ENCODE assay signal across 8 mouse cellular contexts in genomic region chr12:3870859-3871462, GRCm38 (mm10).
DNase-seq lines count a peak whose midpoint lies in the region; ATAC-seq and TF ChIP-seq lines count a peak whose summit lies in the region.

No protein-coding gene starts in this region.

- peak; percentile 59 for ATAC-seq in hindbrain, embryonic 15.5 days (ENCODE audit: low FRiP score, low read depth)
- ATAC-seq in stomach, embryonic 14.5 days (ENCODE audit: insufficient number of reproducible peaks, insufficient read depth, low FRiP score, low read depth) = peak; percentile 71

- no peak overlapping the region for H3K9ac ChIP-seq in hindbrain, embryonic 15.5 days
- no peak overlapping the region for H3K9ac ChIP-seq in stomach, embryonic 14.5 days (replicated peaks; ENCODE audit: low read depth, low read length)

- peak overlapping the region; percentile 74 for H3K27ac ChIP-seq in layer of hippocampus, adult 2 months
- H3K27ac ChIP-seq in hindbrain, embryonic 15.5 days (replicated peaks) = peak overlapping the region; percentile 64
- peak overlapping the region; percentile 74; the same call in 1 of the 2 replicates for H3K27ac ChIP-seq in stomach, embryonic 14.5 days (ENCODE audit: low read length)

- 10% methylated on average over 18 of the region's 19 CpGs for WGBS in hindbrain, embryonic 15.5 days
- 17% methylated on average over 19 of the region's 19 CpGs for WGBS in stomach, embryonic 14.5 days

- H3K36me3 ChIP-seq in hindbrain, embryonic 15.5 days = peaks cover 22% of the 10 kb centered on the region
- H3K36me3 ChIP-seq in megakaryocyte, embryonic 14.5 days (replicated peaks; ENCODE audit: low read length) = peaks cover 84% of the 10 kb centered on the region
- H3K36me3 ChIP-seq in stomach, embryonic 14.5 days (ENCODE audit: control insufficient read depth, insufficient read depth, low read length) = peaks cover 52% of the 10 kb centered on the region

- no peaks in the 10 kb centered on the region for H3K9me3 ChIP-seq in hindbrain, embryonic 15.5 days
- no peaks in the 10 kb centered on the region for H3K9me3 ChIP-seq in megakaryocyte, embryonic 14.5 days
- no peaks in the 10 kb centered on the region for H3K9me3 ChIP-seq in stomach, embryonic 14.5 days (ENCODE audit: control insufficient read depth, low read depth, low read length)

- H3K4me2 ChIP-seq in hindbrain, embryonic 15.5 days = peak overlapping the region; percentile 1; the same call in 1 of the 2 replicates
- no peak overlapping the region for H3K4me2 ChIP-seq in stomach, embryonic 14.5 days (replicated peaks; ENCODE audit: low read depth, low read length)

- TF ChIP-seq CTCF in layer of hippocampus, adult 2 months (conservative IDR thresholded peaks at IDR 0.05) = peak; percentile 38

- DNase-seq in layer of hippocampus, adult 2 months (ENCODE audit: low spot score in 2 of 2) = no peak
- DNase-seq in layer of hippocampus, adult 9-10 months (ENCODE audit: low spot score) = no peak
- DNase-seq in embryo, embryonic 9.5 days (ENCODE audit: extremely low spot score) = peak; percentile 73
- no peak for DNase-seq in adrenal gland, postnatal 14 days
- DNase-seq in frontal cortex, postnatal 14 days (ENCODE audit: low spot score in 2 of 2) = no peak

- H3K27me3 ChIP-seq in hindbrain, embryonic 15.5 days = no peaks in the 10 kb centered on the region
- no peaks in the 10 kb centered on the region for H3K27me3 ChIP-seq in megakaryocyte, embryonic 14.5 days (replicated peaks)
- no peaks in the 10 kb centered on the region for H3K27me3 ChIP-seq in stomach, embryonic 14.5 days (ENCODE audit: control insufficient read depth, insufficient read depth, low read length)

- H3K4me1 ChIP-seq in hindbrain, embryonic 15.5 days (replicated peaks) = peaks cover 22% of the 10 kb centered on the region
- peaks cover 87% of the 10 kb centered on the region for H3K4me1 ChIP-seq in megakaryocyte, embryonic 14.5 days
- peaks cover 41% of the 10 kb centered on the region for H3K4me1 ChIP-seq in stomach, embryonic 14.5 days (ENCODE audit: control insufficient read depth, insufficient read depth, low read length)

- H3K4me3 ChIP-seq in layer of hippocampus, adult 2 months = no peak overlapping the region
- H3K4me3 ChIP-seq in hindbrain, embryonic 15.5 days = no peak overlapping the region
- H3K4me3 ChIP-seq in megakaryocyte, embryonic 14.5 days (replicated peaks) = peak overlapping the region; percentile 87
- H3K4me3 ChIP-seq in stomach, embryonic 14.5 days (ENCODE audit: low read depth, low read length) = no peak overlapping the region
